Mouse (Mus musculus) ovary, adult 18-20 months (tissue): ENCODE data around the gene Ilvbl.
"Not testable (repeated sequence)": the region's sequence is repeated elsewhere in the genome, so short reads cannot be mapped to it uniquely, and the experiment has no call there.

Source experiments
- DNase-seq: peaks from one replicate; pipeline ENCODE4 v3.0.0; 2022; ENCODE audit warnings: low spot score, mixed read lengths

Gene Ilvbl

DNA sequence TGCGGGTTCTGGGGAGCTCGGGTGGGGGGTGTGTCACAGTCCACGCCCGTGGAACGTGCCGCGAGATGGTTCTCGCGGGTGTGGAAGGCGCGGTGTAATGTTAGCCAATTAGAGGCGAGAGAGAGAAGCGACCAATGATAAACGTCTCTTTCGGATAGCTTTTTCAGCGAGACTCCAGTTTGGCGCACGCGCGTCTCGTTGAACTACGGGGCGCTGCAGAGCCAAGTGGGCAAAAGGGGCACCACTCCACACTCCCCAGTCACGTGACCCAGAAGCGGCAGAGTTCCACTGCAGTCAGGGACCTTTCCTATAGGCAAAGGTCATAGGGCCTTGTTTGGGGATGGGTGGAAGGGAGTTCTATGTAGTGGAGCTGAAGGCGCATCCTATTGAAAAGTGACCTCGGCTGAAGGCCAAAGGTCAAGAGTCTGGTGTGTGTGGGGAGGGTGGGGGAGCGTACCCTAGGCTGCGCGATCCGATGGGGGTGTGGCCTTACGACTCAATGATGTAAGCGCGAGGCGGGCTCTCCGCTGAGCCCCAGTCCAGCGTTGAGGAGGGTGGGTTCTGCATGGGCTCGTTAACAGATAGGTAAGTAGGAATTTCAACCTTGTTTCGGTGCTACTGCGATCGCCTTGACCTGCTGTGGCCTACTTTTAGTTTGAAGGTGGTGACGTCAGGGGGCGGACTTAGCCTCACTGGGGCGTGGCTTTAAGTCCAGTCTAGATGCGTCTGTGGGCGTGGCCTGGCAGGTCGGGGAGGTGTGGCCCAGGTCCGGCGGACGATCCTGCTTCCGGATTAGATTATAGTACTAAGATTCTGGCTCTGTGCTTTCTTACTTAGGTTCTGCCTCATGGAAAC, at the start of gene Ilvbl:
TSS of gene Ilvbl (plus strand) at position 97 of the 855 bp plus-strand sequence.
- peak; percentile 92 for DNase-seq

DNA sequence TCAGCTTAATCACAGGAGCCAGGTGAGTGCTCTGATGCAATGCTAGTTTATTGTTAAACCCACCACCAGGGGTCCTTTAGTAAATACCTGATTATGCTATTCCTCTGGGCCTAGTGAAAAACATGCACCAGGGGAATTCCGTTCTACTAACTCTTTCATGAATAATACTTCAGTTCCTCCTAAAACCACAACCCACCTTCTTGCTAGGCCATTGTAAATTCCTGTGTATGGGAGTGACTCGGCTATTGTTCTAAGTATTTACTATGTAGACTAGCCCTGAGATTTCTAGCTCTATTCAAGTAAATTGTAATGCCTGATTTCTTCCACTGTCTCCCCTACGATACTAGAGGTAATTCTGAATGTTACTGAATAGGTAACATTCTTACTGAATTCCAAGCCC, 49.1 kb upstream of the Ilvbl start:
- DNase-seq, result not testable (repeated sequence)

DNA sequence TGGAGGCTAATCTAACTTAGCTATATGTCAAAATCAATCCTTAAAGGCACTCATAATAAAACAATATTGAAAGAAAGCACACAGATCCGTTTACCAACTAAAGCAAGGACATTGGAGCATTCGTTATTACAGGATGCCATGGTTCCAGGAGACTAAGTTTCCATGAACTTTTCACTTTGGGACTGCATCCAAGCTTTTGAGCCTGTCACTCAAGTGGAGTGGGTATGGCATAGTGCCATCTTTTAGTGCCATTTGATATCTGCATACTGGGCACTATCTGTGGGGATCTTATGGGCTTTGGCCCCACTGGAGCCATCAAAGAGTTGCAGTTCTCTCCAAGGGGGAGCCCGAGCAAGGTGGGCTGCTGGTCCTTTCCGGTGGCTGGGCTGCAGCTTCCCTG, 48.6 kb upstream of the Ilvbl start:
- no peak for DNase-seq

DNA sequence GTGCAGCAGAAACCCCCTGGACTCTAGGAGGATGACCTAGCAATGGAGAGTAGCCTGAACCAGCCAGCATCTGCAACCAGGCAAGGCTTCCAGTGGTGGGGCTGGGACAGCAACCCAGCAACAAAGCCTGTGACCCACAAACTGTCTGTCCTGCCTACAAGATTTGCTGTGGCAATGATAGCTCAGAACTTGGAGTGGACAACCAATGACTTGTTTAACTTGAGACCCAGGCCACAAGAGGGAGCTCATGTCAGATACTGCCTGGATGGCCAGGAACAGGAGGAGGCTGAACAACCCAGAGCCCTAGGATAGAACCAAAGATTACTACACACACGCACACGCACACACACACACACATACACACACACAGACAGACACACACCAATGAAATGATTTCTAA, 33.2 kb upstream of the Ilvbl start:
- no peak for DNase-seq

DNA sequence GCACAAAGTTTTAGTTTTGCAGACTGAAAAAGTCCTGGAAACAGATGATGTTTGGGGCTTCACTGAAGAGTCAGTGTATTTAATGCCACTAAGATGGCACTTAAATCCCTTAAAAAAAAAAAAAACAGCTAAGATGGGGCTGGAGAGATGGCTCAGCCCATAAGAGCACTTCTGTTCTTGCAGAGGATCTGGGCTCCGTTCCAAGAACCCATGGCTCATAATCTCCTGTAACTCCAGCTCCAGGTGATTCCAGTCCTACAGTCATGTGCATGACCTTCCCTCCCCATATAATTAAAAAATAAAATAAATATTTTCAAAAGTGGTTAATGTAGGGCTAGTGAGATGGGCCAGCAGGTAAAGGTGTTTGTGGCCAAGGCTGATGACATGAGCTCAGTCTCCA, 9.1 kb upstream of the Ilvbl start:
- no peak for DNase-seq

DNA sequence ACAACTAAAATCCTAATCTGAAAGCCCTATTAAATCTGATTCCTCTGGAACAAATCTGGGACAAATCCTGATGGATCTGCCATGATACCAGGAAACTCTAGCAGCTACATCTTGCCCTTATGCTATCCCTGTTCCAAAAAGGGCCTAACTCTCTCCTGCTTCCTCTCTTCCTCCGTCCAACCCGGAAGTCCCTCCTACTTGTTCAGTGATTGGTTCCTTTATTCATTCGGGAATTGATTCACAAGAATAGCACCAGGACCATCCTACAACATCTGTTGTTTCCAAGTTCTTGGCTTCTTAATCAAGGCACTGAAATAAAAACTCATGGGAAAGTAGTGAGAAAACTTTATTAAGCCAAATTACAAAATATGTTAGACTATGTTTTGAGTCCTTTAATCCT, 5.0 kb upstream of the Ilvbl start:
- no peak for DNase-seq

DNA sequence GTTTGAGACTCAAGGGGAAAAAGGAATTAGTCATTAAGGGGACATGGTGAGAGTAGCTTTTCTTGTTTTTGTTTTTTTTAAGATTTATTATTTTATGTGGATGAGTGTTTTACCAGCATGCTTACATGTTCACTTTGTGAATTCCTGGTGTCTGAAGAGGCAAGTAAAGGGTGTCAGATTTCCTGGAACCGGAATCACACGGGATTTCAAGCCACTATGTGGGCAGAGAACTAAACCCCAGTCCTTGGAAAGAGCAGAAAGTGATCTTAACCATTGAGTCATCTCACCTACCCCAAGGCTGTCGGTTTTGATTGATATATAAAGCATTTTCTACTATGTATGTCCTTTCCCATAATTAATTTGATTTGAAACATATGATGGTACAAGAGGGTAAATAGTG, 4.5 kb upstream of the Ilvbl start:
- DNase-seq, result no peak

DNA sequence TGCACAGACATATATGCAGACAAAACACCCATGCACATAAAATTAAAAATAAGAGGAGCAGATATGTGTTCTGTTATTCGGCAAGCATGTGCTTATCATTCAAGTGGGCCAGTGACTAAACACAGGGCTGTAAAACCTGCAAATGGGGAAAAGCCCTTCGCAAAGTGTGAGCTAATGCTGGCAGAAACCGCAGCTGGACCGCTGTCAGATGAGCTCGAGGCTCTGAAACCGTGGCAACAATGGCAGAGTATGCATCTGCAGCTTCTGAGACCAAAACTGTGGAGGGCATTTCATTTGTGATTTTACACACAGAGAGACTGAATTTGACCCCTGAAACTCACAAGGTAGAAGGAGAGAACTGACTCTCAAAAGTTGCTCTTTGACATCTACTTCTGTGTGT, 3.7 kb upstream of the Ilvbl start:
- DNase-seq, result no peak

DNA sequence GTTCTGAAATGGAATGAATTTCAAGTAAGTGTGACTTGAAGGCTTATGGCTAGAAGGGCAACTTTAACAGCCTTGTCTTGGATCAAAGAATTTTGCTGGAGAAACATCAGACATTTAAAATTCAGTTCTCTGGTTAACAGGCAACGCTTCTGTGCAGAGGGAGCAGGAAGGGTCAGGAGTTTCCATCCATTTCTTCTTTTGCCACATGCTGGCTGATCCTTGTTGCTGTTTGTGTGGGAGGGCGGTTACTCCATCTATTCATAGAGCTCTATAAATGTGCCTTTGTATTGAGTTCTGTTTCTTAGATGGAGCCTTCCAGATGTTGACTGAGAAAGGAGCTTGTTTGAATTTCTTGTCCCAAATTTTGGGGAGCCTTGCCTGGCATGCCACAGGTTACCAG, 3.2 kb upstream of the Ilvbl start:
- DNase-seq, result no peak

DNA sequence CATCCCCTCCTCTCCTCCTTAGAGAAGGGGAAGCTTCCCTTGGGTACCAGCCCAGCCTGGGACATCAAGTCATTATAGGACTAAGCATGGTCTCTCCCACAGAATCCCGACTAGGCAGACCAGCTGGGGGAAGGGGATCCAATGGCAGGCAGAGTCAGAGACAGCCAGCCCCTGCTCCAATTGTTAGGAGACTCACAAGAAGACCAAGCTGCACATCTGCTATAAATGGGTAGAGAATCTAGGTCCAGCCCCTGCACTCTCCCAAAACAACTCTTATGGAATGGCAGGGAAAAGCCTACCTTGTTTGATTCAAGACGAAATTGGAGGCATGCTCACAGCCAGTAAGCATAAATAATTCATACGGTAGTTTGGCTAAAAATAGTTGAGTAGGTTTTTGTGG, 920 bp upstream of the Ilvbl start:
- no peak for DNase-seq

DNA sequence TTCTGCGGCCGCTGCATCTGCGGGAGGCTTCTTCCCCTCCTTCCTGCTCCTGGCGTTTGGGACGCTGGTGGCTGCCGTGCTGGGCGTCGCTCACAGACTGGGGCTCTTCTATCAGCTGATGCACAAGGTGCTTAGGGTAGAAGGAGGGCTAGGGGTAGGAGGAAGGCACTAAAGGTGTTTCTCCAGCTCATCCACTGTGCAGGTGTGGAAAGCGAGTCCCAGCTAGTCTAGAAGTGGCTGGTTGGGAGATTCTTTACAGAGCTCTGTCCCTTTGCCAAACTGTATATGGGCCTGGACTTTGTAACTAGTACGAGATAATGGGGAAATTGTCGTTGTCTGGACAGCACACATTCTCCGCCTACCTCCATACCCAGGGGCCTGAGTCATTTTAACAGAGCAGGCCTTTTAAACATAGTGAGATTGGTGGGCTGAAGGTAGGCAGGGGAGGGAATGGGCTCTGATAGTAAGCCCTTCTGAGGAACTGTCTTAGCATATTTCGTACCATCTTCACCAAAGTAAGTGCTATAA, 1.0 kb downstream of the Ilvbl start:
- DNase-seq, result no peak

DNA sequence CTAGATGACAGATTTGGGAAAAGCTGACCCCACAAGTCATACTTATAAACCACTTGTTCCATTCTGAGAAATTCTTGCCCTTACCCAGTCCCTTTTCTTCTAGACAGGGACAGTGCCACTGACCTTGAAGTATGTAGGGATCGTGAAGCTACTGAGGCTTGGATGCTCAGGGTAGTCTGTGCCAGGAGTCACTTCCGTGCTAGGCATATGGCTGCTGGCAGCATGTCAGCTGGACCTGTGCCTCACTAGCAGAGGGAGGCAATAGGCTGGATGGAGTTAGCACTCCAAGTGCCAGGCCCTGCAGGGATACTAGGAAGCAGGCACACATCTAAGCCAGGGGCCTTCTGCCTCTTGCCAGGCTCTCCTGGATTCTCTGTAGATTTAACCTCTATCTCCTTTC, 1.5 kb downstream of the Ilvbl start:
- peak; percentile 55 for DNase-seq

DNA sequence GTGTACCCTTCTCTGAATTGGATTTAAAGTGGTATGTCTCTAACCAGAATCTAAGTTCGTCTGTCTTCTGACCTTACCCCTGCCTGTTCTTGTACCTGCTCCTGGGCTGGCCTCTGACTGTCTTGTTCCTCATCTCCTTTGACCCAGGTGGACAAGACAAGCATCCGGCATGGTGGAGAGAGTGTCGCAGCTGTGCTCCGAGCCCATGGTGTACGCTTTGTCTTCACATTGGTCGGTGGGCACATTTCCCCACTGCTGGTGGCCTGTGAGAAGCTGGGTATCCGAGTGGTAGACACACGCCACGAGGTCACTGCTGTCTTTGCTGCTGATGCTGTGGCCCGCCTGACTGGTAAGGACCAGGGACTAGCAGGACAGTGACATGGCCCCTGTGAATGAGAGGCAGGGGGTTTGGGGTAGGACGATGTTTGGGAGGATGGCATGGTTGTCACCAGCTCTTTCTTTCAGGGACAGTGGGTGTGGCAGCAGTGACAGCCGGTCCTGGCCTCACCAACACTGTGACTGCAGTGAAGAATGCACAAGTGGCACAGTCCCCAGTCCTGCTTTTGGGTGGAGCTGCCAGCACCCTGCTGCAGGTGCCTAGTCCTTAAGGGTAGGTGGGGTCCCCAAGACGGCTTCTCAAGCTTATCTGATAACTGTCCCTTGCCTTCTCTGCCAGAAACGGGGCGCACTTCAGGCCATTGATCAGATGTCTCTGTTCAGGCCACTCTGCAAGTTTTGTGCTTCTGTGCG, 2.5 kb downstream of the Ilvbl start:
- no peak for DNase-seq

DNA sequence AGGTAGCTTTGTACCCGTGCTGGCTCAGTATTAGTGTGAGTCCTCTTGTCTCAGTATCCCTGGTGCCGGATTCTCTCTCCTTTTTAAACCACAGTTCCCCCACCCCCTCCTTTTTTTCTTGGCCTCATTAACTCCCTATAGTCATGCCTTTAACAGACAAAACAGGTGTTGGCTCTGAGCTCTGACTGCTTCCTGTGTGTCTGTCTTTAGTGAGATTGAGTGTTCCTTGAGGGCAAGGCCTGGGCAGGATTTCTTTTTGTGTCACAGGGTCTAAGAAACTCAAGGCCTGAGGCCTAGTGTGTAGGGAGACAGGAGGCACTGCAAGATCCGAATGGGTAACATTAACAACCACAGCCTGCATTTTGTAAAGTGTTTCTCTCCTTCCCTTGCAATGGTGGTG, 4.1 kb downstream of the Ilvbl start:
- DNase-seq, result no peak

DNA sequence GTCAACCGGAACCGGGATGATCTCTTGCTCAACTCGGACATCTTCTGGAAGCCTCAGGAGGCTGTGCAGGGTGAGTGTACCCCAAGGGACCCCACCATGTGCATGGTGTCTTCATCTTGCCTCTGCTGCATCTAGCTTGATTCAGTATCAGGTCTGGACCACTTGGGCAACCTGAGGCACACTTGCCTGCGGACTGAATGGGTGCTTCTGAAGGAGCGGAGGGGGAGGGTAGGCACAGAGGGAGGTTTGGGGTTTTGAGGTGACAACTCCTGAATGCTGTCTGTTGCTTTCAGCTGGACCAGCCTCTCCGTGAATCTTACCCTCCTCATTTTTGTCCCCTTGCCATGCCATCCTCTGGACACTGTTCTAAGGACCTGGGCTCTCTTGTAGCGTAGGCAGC, 7.0 kb downstream of the Ilvbl start:
- no peak for DNase-seq

DNA sequence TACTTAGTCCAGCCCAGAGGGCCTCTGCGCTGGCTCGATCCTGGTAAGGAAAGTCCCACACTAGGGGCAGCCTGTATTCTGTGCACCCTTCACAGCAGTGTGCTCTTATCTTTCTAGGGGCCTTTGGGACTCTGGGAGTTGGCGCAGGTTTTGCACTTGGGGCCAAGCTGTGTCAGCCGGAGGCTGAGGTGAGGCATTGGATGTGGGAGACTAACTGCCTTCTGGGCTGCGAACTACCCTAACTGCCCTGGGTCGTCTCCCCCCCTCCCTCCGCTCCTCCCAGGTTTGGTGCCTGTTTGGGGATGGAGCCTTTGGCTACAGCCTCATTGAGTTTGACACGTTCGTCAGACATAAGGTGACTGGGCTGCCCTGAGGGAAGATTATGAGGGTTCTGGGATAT, 9.2 kb downstream of the Ilvbl start:
- no peak for DNase-seq

DNA sequence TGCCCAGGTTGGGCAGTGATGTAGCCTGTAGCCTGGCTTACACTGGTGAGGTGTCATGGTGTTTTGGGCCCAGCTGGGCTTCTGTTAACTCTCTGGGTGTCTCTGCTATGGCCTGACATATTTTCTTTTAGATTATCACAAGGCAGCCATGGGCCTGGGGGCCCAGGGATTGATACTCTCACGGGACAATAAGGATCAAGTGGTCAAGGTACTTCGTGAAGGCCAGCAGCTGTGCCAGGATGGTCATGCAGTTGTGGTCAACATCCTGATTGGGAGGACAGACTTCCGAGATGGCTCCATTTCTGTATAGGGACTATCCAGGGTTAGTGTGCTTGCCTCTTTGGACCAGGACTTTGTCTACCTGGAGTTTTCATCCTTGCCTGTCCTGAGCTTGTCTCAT, 9.8 kb downstream of the Ilvbl start:
- DNase-seq, result no peak

DNA sequence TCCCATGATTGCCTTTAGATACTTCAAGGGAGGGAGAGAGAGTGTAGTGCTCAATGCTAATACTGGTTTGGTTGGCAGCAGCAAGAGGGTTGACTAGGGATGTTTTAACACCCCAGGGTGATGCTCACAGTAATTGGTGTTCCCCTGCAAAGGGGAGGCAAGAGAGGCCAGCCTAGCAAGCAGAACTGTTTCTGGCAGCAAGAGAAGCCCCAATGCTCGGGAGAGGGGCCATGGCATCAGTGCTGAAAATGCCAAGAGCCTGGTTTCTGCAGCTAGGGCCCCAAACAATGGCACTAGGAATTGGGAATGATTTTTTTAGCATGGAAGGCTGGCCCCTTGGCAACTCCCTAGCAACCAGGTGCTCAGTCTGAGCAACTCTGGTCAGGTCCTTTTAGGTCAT, 10.8 kb downstream of the Ilvbl start:
- DNase-seq, result no peak

DNA sequence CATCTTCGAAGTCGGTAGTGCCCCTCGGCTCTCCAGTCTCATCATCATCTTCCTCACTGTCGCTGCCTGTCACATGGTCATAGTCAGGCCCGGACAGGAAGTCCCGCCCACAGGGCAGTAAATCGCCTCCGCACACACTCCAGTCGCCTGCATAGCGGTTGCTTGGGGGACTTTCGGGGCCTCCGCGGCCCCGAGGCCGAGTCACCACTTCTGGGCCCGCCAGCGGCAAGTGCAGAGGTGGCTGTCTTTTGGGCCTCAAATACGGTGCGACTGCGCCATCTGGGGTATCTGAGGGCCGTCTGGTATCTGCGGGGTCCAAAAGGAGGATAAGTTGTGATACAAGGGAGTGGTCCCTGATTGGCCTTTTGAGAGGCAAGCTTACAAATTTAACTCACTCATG, 11.5 kb downstream of the Ilvbl start:
- DNase-seq, result no peak

DNA sequence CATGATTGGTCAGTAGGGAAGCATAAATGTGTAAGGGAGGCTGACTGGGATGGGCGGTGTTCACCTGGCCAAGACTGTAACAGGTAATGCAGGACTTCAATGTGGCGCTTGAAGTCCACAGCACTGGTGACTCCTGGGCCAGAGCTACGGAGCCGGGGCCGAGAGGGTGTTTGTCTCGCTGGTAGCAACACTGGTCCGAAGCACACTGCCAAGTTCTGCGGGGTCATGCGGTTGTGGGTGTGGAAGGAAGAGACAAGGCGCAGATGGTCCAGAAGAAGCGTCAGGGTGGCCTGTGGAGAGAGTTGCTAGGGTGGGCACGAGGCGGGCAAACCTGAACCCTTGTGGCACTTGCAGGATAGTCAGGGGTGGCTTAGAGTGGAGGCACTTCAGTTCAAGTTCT, 11.9 kb downstream of the Ilvbl start:
- DNase-seq, result no peak

DNA sequence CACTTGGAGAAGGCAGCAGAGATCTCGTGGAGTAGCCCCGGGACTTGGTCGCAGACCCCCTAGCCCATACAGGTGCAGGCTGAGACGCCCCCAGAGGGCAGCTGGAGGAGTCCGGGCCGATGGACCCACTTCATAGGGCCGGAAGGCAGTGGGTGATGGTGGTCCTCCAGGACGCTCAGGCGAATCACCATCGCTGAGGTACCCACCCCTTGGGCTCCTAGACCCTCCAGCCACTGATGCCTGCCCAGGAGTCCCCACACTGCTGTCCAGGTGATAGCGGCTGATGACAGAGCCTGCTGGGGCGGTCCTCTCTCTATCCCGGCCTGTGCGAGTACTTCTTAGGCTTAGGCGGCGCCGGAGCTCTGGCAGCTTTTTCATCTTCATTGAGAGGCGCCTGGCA, 15.1 kb downstream of the Ilvbl start:
- DNase-seq, result no peak

DNA sequence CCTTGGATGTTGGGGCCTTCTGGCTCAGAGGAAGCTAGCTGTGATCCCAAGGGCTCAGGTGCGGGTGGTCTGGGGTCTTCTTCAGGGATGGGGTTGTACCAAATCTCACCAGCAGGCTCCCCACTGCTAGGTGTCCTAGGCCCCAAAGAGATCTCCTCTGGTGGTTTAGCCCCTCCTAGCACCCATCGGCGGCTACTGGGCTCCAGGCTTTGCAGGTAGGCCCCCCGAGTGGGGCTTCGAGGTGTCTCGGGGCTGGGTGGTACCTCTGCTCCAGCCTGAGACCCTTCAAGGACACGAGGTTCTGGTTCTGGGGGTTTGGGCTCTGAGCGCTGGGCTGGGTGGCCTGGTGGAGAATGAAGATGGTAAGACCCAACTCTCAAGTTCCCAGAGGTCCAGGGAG, 15.8 kb downstream of the Ilvbl start:
- DNase-seq, result no peak

DNA sequence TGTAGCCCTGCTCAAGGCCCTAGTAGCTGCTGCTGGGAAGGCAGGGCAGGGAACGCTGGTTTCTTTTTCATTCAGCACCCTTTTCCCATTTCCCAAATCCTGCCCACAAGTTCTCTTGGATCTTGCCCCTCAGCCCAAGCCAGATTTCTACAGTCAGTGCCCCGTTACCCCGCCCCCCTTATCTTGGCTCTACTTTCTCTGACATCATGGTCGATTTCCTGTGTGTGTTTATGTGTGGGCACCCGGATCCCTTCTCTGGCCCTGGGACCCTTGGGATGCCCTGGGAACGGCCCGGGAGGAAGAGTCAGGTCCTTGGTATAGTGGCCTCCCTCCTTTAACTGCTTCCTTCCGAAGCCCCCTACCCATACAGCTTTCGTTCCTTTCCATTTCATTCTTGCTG, 16.6 kb downstream of the Ilvbl start:
- DNase-seq, result no peak
